Mouse (Mus musculus): ENCODE measurements at regions not wholly inside any gene's neighbourhood (a gene's known extent, or its start where the extent isn't known, plus 50 kb on each side); places are given as distances from the start of the nearest gene placed in this dataset.
A peak's percentile ranks its signal among the peaks of the same experiment; 100 is the strongest.
"Not testable (repeated sequence)": the region's sequence is repeated elsewhere in the genome, so short reads cannot be mapped to it uniquely, and the experiment has no call there.

GRCm38 (mm10) chr7:111168546-111169233, 85.9 kb upstream of the Eif4g2 start:
- DNase-seq: not testable (repeated sequence)

GRCm38 (mm10) chr7:111164994-111165393, 82.2 kb upstream of the Eif4g2 start:
- peak; percentile 63 to 76 for DNase-seq

GRCm38 (mm10) chr7:111164276-111164675, 81.4 kb upstream of the Eif4g2 start:
- DNase-seq: no peak

GRCm38 (mm10) chr7:111163861-111164260, 81.0 kb upstream of the Eif4g2 start:
- DNase-seq: peak; percentile 37 to 70

- DNase-seq: peak; percentile 50 to 68
Measured at GRCm38 (mm10) chr7:111163321-111163720, 80.5 kb upstream of the Eif4g2 start.

- peak; percentile 73 to 76 for DNase-seq
Measured at GRCm38 (mm10) chr7:111158791-111159286, 76.0 kb upstream of the Eif4g2 start.

- peak in 1 of 2 experiments; percentile 40 for DNase-seq
Measured at GRCm38 (mm10) chr7:111157754-111158325, 75.0 kb upstream of the Eif4g2 start.

GRCm38 (mm10) chr7:111157287-111157686, 74.5 kb upstream of the Eif4g2 start:
- DNase-seq: peak; percentile 91 to 95

GRCm38 (mm10) chr7:111156472-111157231, 73.8 kb upstream of the Eif4g2 start:
- DNase-seq: peak; percentile 67 to 74

GRCm38 (mm10) chr7:111155995-111156394, 73.2 kb upstream of the Eif4g2 start:
- no peak for DNase-seq

- no peak for DNase-seq
Measured at GRCm38 (mm10) chr7:111154217-111154616, 71.4 kb upstream of the Eif4g2 start.

GRCm38 (mm10) chr7:111150540-111150939, 67.7 kb upstream of the Eif4g2 start:
- no peak for DNase-seq

GRCm38 (mm10) chr7:111150115-111150514, 67.3 kb upstream of the Eif4g2 start:
- DNase-seq: peak; percentile 47 to 68

- no peak for DNase-seq
Measured at GRCm38 (mm10) chr7:111147593-111147992, 64.8 kb upstream of the Eif4g2 start.

GRCm38 (mm10) chr7:111146670-111147069, 63.8 kb upstream of the Eif4g2 start:
- DNase-seq: no peak

- DNase-seq: no peak
Measured at GRCm38 (mm10) chr7:111144216-111144615, 61.4 kb upstream of the Eif4g2 start.

- no peak for DNase-seq
Measured at GRCm38 (mm10) chr7:111141285-111141965, 58.6 kb upstream of the Eif4g2 start.

- DNase-seq: no peak
Measured at GRCm38 (mm10) chr7:111138038-111138437, 55.2 kb upstream of the Eif4g2 start.

- DNase-seq: no peak
Measured at GRCm38 (mm10) chr7:111136066-111136639, 53.3 kb upstream of the Eif4g2 start.

- no peak for DNase-seq
Measured at GRCm38 (mm10) chr7:111134496-111134895, 51.7 kb upstream of the Eif4g2 start.

Data from cerebellum, postnatal 14 days (tissue).